Mouse (Mus musculus) C2C12 (cell line): ENCODE measurements at regions not wholly inside any gene's neighbourhood (a gene's known extent, or its start where the extent isn't known, plus 50 kb on each side); places are given as distances from the start of the nearest gene placed in this dataset.

ENCODE experiments used
- CEBPB ChIP-seq: IDR thresholded peaks from one replicate; pipeline ENCODE4 v1.6.1; 2011; ENCODE audit warnings: low read depth, mild to moderate bottlenecking, control low read depth, moderate library complexity
- CTCF ChIP-seq: IDR thresholded peaks from one replicate; pipeline ENCODE4 v1.5.1; 2011; ENCODE audit not compliant: control insufficient read depth, insufficient read depth, insufficient read length
- MAX ChIP-seq: IDR thresholded peaks from one replicate; pipeline ENCODE4 v1.6.1; 2011; ENCODE audit warnings: mild to moderate bottlenecking, control low read depth
- MYOD1 ChIP-seq: IDR thresholded peaks from one replicate; pipeline ENCODE4 v1.6.1; 2011; ENCODE audit warnings: low read depth; ENCODE audit not compliant: control insufficient read depth, insufficient read length
- MYOG ChIP-seq: IDR thresholded peaks from one replicate; pipeline ENCODE4 v1.6.1; 2011; ENCODE audit not compliant: control insufficient read depth, insufficient read length; ENCODE audit errors: extremely low read depth
- USF1 ChIP-seq: IDR thresholded peaks from one replicate; pipeline ENCODE4 v1.6.1; 2011; ENCODE audit warnings: low read depth, mild to moderate bottlenecking, control low read depth, moderate library complexity

DNA sequence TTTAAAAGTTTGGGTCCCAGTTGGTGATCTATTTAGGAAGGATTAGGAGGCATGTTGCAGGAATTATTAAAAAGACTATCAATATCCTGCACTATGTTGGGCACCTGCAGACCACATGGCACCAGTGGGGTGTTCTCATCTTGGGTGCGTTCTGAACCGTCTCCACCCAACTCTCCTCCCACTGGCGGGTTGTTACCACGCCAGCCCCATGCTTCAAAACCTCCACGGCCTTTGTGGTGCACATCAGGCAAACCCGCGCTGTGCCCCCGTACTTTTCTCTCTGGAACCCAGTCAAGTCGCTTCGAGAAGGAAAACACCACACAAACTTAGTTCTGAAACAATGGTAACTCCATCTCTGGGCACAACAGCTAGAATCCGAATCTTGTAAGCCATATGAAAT lies 51.7 kb upstream of the Stt3b start:
- TF ChIP-seq CTCF: no peak
- TF ChIP-seq MYOG: no peak
- no peak for TF ChIP-seq USF1
- no peak for TF ChIP-seq CEBPB
- TF ChIP-seq MAX: no peak
- TF ChIP-seq MYOD1: no peak
